Mouse (Mus musculus) gastrocnemius, postnatal 36 days (tissue): ENCODE measurements around the gene Rps6ka1. TPM values are rescaled to one million over a fixed set of nuclear protein-coding genes. Genes with fewer than 3 reads are reported as not detected.

ENCODE experiments used
- total RNA-seq, 2 experiments: library from RNA; stranded (reverse); gene quantifications; 2 replicates each; pipeline ENCODE4 v1.2.3; 2021

The Rps6ka1 gene
- total RNA-seq, 2 experiments from 2014 or later, result 4.9 to 6.1 TPM

Other genes with a start within 250 kb of the Rps6ka1 start
- 10 to 100 TPM; 24.5 to 35.2 TPM for gene Zdhhc18, start 237.6 kb downstream of the Rps6ka1 start, total RNA-seq
- gene Pigv, start 215.2 kb downstream of the Rps6ka1 start, total RNA-seq, result 10 to 100 TPM in 1 of 2 experiments, 1 to 10 TPM in 1; 8.4 to 10.4 TPM
- gene Arid1a, start 131.0 kb downstream of the Rps6ka1 start, total RNA-seq, result 10 to 100 TPM; 18.1 to 24.4 TPM
- gene Hmgn2, start 80.9 kb upstream of the Rps6ka1 start, total RNA-seq, result 10 to 100 TPM; 31.8 to 54.4 TPM
- gene Dhdds, start 113.1 kb upstream of the Rps6ka1 start, total RNA-seq, result 10 to 100 TPM; 10.5 to 10.9 TPM
- gene Lin28a, start 131.0 kb upstream of the Rps6ka1 start, total RNA-seq, result 1 to 10 TPM in 1 of 2 experiments, under 1 TPM in 1; 0.28 to 1.1 TPM
- gene Zfp683, start 166.0 kb upstream of the Rps6ka1 start, total RNA-seq, result not detected
- not detected for gene Crybg2, start 173.0 kb upstream of the Rps6ka1 start, total RNA-seq
- 1 to 10 TPM; 1.1 to 1.9 TPM for gene Cd52, start 207.3 kb upstream of the Rps6ka1 start, total RNA-seq
- 1 to 10 TPM; 1.4 to 2.1 TPM for gene Ubxn11, start 214.8 kb upstream of the Rps6ka1 start, total RNA-seq
- gene Sh3bgrl3, start 241.0 kb upstream of the Rps6ka1 start, total RNA-seq, result 10 to 100 TPM; 17.1 to 19.7 TPM